Mouse (Mus musculus): ENCODE results near the gene Nr4a2. TPM values are rescaled to one million over a fixed set of nuclear protein-coding genes. Genes with fewer than 3 reads are reported as not detected.
A peak's percentile ranks its signal among the peaks of the same experiment; 100 is the strongest.

Nr4a2 gene
- polyA plus RNA-seq (2016; fragmentation: Nextera tagmentation; extraction: Ambion mirVana), result 7.5 and 8.4 TPM in 2 replicates

GRCm38 (mm10) chr2:57123991-57124840 is at the start of gene Nr4a2:
Gene Nr4a2 (minus strand): TSS chr2:57124003.
- Histone ChIP-seq H3K4me2 (replicated peaks) (peak within 1 kb of the TSS; percentile 46), H3K4me3 (peak within 1 kb of the TSS; percentile 81), H3K36me3 (no peaks in the 10 kb centered on the region), H3K4me1 (peaks cover 5% of the 10 kb centered on the region; the same call in 1 of the 2 replicates), H3K9ac (peak within 1 kb of the TSS; percentile 95), H3K27me3 (no peaks in the 10 kb centered on the region), H3K9me3 (no peaks in the 10 kb centered on the region), H3K27ac (peak within 1 kb of the TSS; percentile 88)
- peak; percentile 88 for ATAC-seq (ENCODE audit: insufficient number of reproducible peaks, insufficient read depth, low FRiP score, low TSS enrichment)
- WGBS, result 9% methylated on average over 43 of the region's 69 CpGs

GRCm38 (mm10) chr2:57165416-57165815 is 41.6 kb upstream of the Nr4a2 start:
- H3K4me2 ChIP-seq (replicated peaks), result no peak overlapping the region
- WGBS, result 77% methylated on average over 1 of the region's 1 CpGs
- no peaks in the 10 kb centered on the region for H3K9me3 ChIP-seq
- H3K4me3 ChIP-seq, result no peak overlapping the region
- no peaks in the 10 kb centered on the region for H3K4me1 ChIP-seq
- no peak overlapping the region for H3K9ac ChIP-seq
- no peak for ATAC-seq (ENCODE audit: insufficient number of reproducible peaks, insufficient read depth, low FRiP score, low TSS enrichment)
- H3K27ac ChIP-seq, result no peak overlapping the region
- H3K36me3 ChIP-seq, result no peaks in the 10 kb centered on the region
- no peaks in the 10 kb centered on the region for H3K27me3 ChIP-seq

- no peaks in the 10 kb centered on the region for H3K27me3 ChIP-seq
- no peak overlapping the region for H3K4me3 ChIP-seq
- no peak for ATAC-seq (ENCODE audit: insufficient number of reproducible peaks, insufficient read depth, low FRiP score, low TSS enrichment)
- H3K4me1 ChIP-seq, result no peaks in the 10 kb centered on the region
- no peak overlapping the region for H3K27ac ChIP-seq
- H3K9me3 ChIP-seq, result no peaks in the 10 kb centered on the region
- no peak overlapping the region for H3K9ac ChIP-seq
- 87% methylated on average over 9 of the region's 9 CpGs for WGBS
- no peaks in the 10 kb centered on the region for H3K36me3 ChIP-seq
- H3K4me2 ChIP-seq (replicated peaks), result no peak overlapping the region
These were observed 33.0 kb upstream of the Nr4a2 start for GRCm38 (mm10) chr2:57156814-57157213.

GRCm38 (mm10) chr2:57149796-57150195 is 26.0 kb upstream of the Nr4a2 start:
- Histone ChIP-seq H3K4me1 (no peaks in the 10 kb centered on the region), H3K27me3 (no peaks in the 10 kb centered on the region), H3K4me3 (no peak overlapping the region), H3K9me3 (no peaks in the 10 kb centered on the region), H3K27ac (no peak overlapping the region), H3K36me3 (no peaks in the 10 kb centered on the region), H3K9ac (no peak overlapping the region), H3K4me2 (replicated peaks) (no peak overlapping the region)
- WGBS, result 82% methylated on average over 4 of the region's 4 CpGs
- no peak for ATAC-seq (ENCODE audit: insufficient number of reproducible peaks, insufficient read depth, low FRiP score, low TSS enrichment)

- no peak overlapping the region for H3K4me2 ChIP-seq (replicated peaks)
- no peak overlapping the region for H3K27ac ChIP-seq
- no peaks in the 10 kb centered on the region for H3K4me1 ChIP-seq
- no peak for ATAC-seq (ENCODE audit: insufficient number of reproducible peaks, insufficient read depth, low FRiP score, low TSS enrichment)
- no peaks in the 10 kb centered on the region for H3K9me3 ChIP-seq
- H3K36me3 ChIP-seq, result no peaks in the 10 kb centered on the region
- H3K4me3 ChIP-seq, result no peak overlapping the region
- no peaks in the 10 kb centered on the region for H3K27me3 ChIP-seq
- WGBS, result 88% methylated on average over 2 of the region's 2 CpGs
- no peak overlapping the region for H3K9ac ChIP-seq
These were observed 24.4 kb upstream of the Nr4a2 start for GRCm38 (mm10) chr2:57148231-57148630.

- no peaks in the 10 kb centered on the region for H3K36me3 ChIP-seq
- H3K9me3 ChIP-seq, result no peaks in the 10 kb centered on the region
- no peak overlapping the region for H3K27ac ChIP-seq
- no peak overlapping the region for H3K4me3 ChIP-seq
- WGBS, result 88% methylated on average over 5 of the region's 5 CpGs
- H3K9ac ChIP-seq, result no peak overlapping the region
- H3K4me2 ChIP-seq (replicated peaks), result no peak overlapping the region
- H3K4me1 ChIP-seq, result no peaks in the 10 kb centered on the region
- H3K27me3 ChIP-seq, result no peaks in the 10 kb centered on the region
- ATAC-seq (ENCODE audit: insufficient number of reproducible peaks, insufficient read depth, low FRiP score, low TSS enrichment), result no peak
These were observed 22.0 kb upstream of the Nr4a2 start for GRCm38 (mm10) chr2:57145646-57146421.

GRCm38 (mm10) chr2:57138594-57138993 is 14.8 kb upstream of the Nr4a2 start:
- WGBS, result 77% methylated on average over 6 of the region's 6 CpGs
- Histone ChIP-seq H3K9ac (no peak overlapping the region), H3K36me3 (no peaks in the 10 kb centered on the region), H3K4me2 (replicated peaks) (no peak overlapping the region), H3K4me3 (no peak overlapping the region), H3K9me3 (no peaks in the 10 kb centered on the region), H3K4me1 (no peaks in the 10 kb centered on the region), H3K27ac (no peak overlapping the region), H3K27me3 (no peaks in the 10 kb centered on the region)
- no peak for ATAC-seq (ENCODE audit: insufficient number of reproducible peaks, insufficient read depth, low FRiP score, low TSS enrichment)

GRCm38 (mm10) chr2:57127461-57127860 is 3.7 kb upstream of the Nr4a2 start:
- Histone ChIP-seq H3K9me3 (no peaks in the 10 kb centered on the region), H3K27ac (no peak overlapping the region), H3K9ac (no peak overlapping the region), H3K4me1 (peaks cover 5% of the 10 kb centered on the region; the same call in 1 of the 2 replicates), H3K4me2 (replicated peaks) (no peak overlapping the region), H3K4me3 (no peak overlapping the region), H3K36me3 (no peaks in the 10 kb centered on the region), H3K27me3 (no peaks in the 10 kb centered on the region)
- no peak for ATAC-seq (ENCODE audit: insufficient number of reproducible peaks, insufficient read depth, low FRiP score, low TSS enrichment)
- 66% methylated on average over 4 of the region's 4 CpGs for WGBS

- WGBS, result 87% methylated on average over 6 of the region's 6 CpGs
These were observed 2.1 kb upstream of the Nr4a2 start for GRCm38 (mm10) chr2:57125891-57126290.

GRCm38 (mm10) chr2:57122986-57123980 is 520 bp downstream of the Nr4a2 start:
- Histone ChIP-seq H3K9me3 (no peaks in the 10 kb centered on the region), H3K4me1 (peaks cover 5% of the 10 kb centered on the region; the same call in 1 of the 2 replicates)
- 1% methylated on average over 54 of the region's 67 CpGs for WGBS

More at GRCm38 (mm10) chr2:57125891-57126290, 2.1 kb upstream of the Nr4a2 start:
- H3K4me3 ChIP-seq, result no peak overlapping the region
- no peak for ATAC-seq (ENCODE audit: insufficient number of reproducible peaks, insufficient read depth, low FRiP score, low TSS enrichment)
- no peaks in the 10 kb centered on the region for H3K36me3 ChIP-seq
- H3K4me2 ChIP-seq (replicated peaks), result no peak overlapping the region
- no peak overlapping the region for H3K9ac ChIP-seq
- H3K27me3 ChIP-seq, result no peaks in the 10 kb centered on the region
- peaks cover 5% of the 10 kb centered on the region; the same call in 1 of the 2 replicates for H3K4me1 ChIP-seq
- no peak overlapping the region for H3K27ac ChIP-seq
- H3K9me3 ChIP-seq, result no peaks in the 10 kb centered on the region

GRCm38 (mm10) chr2:57121110-57121509 is 2.7 kb downstream of the Nr4a2 start:
- Histone ChIP-seq H3K4me3 (no peak overlapping the region), H3K27me3 (no peaks in the 10 kb centered on the region), H3K9ac (no peak overlapping the region), H3K4me1 (peaks cover 12% of the 10 kb centered on the region; the same call in 1 of the 2 replicates), H3K36me3 (no peaks in the 10 kb centered on the region), H3K27ac (no peak overlapping the region), H3K9me3 (no peaks in the 10 kb centered on the region), H3K4me2 (replicated peaks) (no peak overlapping the region)
- no peak for ATAC-seq (ENCODE audit: insufficient number of reproducible peaks, insufficient read depth, low FRiP score, low TSS enrichment)
- 81% methylated on average over 4 of the region's 4 CpGs for WGBS

More at GRCm38 (mm10) chr2:57122986-57123980, 520 bp downstream of the Nr4a2 start:
- peak overlapping the region; percentile 46 for H3K4me2 ChIP-seq (replicated peaks)
- peak overlapping the region; percentile 81 for H3K4me3 ChIP-seq
- peak; percentile 80 for ATAC-seq (ENCODE audit: insufficient number of reproducible peaks, insufficient read depth, low FRiP score, low TSS enrichment)
- peak overlapping the region; percentile 95 for H3K9ac ChIP-seq
- H3K27ac ChIP-seq, result peak overlapping the region; percentile 88
- H3K27me3 ChIP-seq, result no peaks in the 10 kb centered on the region
- no peaks in the 10 kb centered on the region for H3K36me3 ChIP-seq
